Mouse (Mus musculus): Measurements from ENCODE around the gene Ankrd35. TPM values are rescaled to one million over a fixed set of nuclear protein-coding genes. Genes with fewer than 3 reads are reported as not detected.
A peak's percentile ranks its signal among the peaks of the same experiment; 100 is the strongest.
"Not testable (repeated sequence)": the region's sequence is repeated elsewhere in the genome, so short reads cannot be mapped to it uniquely, and the experiment has no call there.

The Ankrd35 gene
- under 1 TPM; 0.51 to 0.67 TPM for total RNA-seq (2021)
- long read RNA-seq, experiment 1, partial matches to known transcripts, result 0 of 9 reads
- long read RNA-seq, experiment 1, other reads (novel, unspliced or antisense), result 9 of 9 reads
- long read RNA-seq, experiment 2, partial matches to known transcripts, result 2 of 17 reads
- long read RNA-seq, experiment 2, other reads (novel, unspliced or antisense), result 15 of 17 reads

DNA sequence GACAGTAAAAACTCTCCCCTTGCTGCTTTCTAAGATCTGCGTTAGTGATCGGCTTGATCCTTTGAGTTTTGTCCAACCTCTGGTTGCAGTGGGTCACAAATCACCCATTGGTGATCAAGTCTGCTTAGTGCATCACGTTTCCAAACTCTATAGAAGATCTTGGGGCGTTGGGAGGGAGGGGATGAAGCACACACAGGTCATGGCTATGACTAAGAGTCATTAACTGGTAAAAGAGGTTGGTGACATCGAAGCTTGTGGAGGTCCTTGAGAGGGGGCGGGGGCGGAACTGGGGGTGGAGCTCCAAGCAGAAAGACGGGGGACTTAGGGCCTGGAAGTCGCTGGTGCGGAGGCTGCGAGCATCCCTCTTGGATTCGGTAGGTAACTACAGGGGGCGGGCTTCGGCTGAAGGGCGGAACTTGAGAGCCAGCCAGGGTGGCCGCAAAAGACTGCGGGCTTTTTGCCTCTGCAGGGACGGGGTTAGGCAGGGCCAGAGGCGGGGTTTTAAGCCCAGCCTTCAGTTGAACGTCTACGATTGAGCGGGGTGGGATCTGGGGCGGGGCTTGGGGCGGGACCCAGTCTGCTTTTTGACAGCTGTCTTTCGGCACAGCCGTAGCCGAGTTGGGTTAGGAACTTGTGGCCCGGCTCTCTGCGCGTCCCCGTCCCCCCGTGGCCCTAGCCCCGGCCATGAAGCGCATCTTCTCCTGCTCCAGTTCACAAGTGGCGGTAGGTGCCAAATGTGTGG is at the start of gene Ankrd35:
Gene Ankrd35 (plus strand): TSS at position 405 of the 742 bp plus-strand sequence.
- DNase-seq, result peak; percentile 83

DNA sequence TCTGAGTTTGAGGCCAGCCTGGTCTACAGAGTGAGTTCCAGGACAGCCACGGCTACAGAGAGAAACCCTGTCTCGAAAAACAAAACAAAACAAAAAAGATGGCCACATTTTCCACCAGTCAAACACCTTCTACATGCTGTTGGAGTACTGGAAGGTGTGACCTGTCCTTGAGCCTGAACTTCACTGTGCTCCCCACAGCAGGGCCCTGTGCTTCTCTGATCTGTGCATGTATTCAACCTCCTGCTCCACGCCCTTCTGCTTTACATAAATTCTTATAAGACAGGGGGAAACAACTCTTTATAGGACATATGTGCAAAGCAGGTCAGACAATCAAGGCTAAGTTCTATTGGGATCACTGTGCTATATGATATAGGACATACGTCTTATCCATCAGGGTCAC is 46.7 kb upstream of the Ankrd35 start:
- no peak for DNase-seq

DNA sequence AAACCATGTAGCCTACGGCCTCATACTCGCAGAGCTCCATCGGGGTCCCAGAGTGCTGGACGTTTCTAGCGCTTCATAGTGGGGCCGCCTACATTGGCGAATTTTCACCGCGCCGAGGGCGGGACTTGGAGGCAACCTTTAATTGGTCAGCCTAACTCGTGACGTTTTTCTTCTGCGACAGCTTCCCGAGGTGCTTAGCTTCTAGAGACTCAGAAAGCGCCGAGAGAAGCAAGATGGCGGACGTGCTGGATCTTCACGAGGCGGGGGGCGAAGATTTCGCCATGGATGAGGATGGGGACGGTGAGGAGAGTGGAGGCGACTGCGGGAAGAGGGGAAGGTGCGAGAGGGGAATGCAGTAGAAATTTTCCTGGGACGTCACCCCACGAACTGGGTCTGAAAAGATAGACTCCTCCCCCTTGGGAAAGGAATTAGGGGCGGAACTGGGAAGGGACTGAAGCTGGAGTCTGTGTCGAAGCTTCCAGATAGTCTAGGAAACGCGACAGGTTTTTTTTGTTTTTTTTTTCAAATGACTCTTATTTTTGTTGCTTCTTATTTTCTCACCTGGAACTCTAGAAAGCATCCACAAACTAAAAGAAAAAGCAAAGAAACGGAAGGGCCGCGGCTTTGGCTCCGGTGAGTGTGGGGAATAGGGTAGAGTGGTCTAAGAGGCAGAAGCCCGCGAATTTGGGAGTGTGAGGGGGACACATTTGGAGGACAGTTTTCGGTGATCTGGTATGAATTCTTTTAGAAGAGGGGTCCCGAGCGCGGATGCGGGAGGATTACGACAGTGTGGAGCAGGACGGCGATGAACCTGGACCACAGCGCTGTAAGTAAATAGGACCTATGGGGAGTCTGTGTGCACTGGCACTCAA is 40.0 kb upstream of the Ankrd35 start, which contains the start of gene Rbm8a:
Gene Rbm8a (plus strand): TSS at position 205 of the 872 bp plus-strand sequence.
- DNase-seq, result peak; percentile 92

DNA sequence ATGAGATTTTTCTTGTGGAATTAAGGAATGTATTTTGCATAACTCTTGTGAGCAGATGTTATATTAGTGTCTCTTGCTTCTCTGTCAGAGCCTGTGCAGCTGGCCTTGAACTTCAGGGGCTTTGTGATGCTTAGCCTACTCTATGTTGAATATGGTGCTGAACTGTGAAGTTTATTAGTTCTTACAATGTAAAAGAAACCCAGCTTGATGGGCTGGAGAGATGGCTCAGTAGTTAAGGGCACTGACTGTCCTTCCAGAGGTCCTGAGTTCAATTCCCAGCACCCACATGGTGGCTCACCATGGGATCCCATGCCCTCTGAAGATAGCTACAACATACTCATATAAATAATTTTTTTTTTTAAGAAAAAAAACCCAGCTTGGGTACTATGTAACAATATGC is 37.9 kb upstream of the Ankrd35 start:
- no peak for DNase-seq

DNA sequence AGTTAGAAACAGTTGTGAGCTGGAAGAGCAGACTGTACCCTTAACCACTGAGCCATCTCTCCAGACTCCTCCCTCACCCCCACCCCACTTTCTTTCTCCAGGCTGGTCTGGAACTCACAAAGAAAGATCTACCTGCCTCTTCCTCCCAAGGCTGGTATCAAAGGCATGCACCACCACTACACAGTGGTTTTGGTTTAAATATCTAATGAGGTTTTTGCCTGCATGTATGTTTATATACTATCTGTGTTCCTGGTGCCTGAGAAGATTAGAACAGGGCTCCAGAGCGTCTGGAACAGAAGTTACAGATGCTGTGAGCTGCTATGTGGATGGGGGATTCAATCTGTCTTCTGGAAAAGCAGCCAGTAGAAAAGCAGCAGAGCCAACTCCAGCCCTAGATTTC is 35.9 kb upstream of the Ankrd35 start:
- DNase-seq, result no peak

DNA sequence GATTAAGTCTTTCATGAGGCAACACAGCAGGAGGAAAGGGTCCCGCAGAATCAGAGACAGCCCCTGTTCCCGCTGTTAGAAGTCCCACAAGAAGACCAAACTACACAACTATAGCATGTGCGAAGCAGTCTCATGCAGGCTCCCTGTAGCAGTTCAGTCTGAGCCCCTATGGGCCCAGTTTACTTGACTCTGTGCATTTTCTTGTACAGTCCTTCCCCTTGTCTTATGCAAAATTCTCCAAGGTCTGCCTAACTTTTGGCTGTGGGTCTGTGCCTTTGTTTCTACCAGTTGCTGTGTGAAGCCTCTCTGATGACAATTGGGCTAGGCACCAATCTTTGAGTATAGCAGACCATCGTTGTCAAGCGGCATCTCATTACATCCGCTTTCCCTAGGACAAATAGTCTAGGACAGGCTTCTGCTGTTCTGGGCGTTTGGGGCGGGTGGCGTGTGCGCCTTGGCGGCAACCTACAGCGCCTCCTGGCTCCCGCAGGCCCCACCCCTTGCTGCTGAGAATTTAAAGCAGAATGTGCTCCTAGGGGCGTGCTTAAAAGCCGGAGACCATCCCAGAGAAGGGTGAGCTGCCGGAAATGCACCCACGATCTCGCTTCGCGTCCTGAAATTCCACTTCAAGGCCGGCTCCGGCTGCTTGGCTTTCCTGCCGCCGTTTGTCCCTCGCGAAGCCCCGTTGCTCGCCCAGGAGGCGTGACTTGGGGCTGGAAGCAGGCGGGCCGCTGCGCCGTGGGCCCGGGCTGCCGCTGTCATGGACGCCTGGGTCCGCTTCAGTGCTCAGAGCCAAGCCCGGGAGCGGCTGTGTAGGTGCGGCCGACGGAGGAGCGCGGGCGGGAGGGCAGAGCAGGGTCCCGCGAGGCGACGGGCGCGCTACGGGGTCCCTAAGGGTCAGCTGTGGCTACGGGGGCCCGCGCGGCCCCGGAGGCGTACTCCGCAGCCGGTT is 34.7 kb upstream of the Ankrd35 start, which contains the start of the genes Pex11b and Gm42957:
Gene Pex11b (plus strand): TSS at position 449 of the 952 bp plus-strand sequence.
Gene Gm42957 (plus strand): TSS at position 547 of the 952 bp plus-strand sequence.
- DNase-seq, result peak; percentile 89

DNA sequence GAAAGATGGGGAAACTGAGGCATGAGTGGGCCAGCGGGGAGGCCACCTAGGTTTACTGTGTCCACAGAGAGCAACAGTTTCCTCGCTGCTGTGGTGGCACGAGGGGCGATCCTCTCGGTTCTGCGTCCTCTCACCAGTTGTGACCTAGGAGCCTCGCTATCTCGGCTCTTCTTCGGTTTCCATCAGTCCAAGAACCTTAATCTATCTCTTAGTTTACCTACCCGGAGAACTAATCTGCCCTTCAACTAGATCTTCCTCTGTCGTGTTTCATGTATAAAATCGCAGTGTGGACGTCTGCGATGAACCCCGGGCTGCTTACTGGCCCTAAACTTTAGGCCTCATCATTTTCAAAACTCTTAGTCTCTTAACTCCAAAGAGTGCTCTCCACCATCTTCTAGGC is 34.0 kb upstream of the Ankrd35 start:
- no peak for DNase-seq

DNA sequence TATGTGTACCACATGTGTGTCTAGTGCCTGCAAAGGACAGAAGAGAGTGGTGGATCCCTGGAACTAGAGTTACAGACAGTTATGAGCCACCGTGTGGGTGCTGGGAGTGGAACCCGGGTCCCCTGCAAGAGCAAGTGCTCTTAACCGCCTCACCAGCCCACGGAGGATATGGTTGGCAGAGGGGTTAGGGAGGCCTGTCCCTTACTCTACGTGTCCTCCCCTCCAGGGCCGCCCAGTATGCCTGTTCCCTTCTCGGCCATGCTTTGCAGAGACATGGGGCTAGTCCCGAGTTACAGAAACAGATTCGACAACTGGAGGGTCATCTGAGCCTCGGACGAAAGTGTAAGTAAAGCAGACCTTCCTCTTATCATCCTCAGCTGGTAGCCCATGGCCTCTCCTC is 33.5 kb upstream of the Ankrd35 start:
- no peak for DNase-seq

DNA sequence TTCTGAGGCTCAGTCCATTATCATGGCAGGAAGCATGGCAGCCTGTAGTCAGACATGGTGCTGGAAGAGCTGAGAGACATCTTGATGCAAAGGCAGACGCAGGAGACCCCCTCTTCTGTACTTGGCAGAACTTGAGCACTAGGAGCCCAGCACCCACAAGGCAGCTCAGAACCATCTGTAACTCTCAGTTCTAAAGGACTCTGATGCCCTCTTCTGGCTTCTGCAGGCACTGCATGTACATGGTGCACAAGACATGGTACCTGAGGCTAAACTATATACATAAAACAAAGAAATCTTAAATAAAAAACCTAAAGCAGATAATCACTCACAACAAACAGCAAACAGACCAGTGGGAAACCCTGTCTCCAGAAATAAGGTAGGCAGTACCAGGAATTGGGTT is 30.7 kb upstream of the Ankrd35 start:
- no peak for DNase-seq

DNA sequence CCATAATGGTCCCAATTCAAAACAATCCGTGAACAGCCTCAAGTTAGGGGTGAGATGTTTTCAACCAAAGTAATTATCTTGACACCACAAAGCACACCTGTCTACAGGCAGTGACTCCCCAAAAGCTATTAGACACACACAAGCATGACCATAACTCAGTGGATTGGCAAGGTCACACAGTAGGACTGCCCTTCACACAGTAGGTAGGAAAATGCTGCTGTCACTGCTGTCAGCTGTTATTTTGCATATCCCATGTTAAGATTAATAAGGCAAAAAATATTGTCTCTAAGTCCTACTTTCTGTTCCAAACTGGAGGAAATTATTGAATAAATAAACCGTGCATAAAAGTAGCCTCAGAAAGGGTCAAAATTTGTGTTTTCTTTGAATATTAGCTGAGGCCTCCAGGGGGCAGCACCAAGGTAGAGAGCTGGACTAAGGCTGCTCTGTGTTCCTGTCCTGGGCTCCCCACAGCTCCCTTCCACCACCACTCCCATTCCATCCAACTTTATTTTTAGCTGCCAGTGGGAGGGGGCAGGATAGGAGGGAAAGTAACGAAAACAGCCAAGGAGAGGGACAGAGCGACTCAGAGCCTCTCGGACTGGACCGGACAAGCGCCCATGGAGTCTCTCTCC is 24.8 kb upstream of the Ankrd35 start, which contains the start of gene Itga10:
Gene Itga10 (plus strand): TSS at position 567 of the 632 bp plus-strand sequence.
- peak; percentile 40 for DNase-seq

DNA sequence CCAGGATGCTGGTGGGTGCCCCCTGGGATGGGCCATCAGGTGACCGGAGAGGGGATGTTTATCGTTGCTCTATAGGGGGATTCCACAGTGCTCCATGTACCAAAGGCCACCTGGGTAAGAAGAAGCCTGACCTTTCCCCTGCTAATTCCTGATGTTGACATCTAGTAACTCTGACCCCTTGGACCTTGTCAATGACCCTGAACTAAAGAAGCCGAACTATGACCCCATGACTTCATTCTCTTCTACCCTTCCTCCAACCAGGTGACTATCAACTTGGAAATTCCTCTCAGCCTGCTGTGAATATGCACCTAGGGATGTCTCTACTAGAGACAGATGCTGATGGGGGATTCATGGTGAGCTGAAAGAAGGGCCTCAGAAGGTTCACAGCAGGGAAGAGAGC is 22.6 kb upstream of the Ankrd35 start:
- DNase-seq, result no peak

DNA sequence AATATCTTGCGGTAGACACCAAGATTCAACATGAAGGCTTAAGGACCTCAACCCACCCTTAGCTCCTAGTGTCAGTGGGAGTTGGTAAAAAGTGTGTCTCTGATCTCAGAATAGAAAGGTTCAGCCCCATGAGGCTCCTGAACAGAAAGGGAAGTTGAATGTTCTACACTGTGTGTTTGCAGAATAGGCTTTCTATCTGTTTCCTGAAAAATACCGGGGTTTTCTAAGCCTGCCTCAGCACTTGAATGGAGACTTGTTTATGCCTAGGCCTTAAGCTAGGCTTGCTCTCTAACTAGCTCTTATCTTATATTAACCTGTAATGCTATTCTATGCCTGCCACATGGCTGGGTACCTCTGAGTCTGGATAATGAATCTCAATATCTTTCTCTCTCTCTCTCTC is 9.0 kb upstream of the Ankrd35 start:
- no peak for DNase-seq

DNA sequence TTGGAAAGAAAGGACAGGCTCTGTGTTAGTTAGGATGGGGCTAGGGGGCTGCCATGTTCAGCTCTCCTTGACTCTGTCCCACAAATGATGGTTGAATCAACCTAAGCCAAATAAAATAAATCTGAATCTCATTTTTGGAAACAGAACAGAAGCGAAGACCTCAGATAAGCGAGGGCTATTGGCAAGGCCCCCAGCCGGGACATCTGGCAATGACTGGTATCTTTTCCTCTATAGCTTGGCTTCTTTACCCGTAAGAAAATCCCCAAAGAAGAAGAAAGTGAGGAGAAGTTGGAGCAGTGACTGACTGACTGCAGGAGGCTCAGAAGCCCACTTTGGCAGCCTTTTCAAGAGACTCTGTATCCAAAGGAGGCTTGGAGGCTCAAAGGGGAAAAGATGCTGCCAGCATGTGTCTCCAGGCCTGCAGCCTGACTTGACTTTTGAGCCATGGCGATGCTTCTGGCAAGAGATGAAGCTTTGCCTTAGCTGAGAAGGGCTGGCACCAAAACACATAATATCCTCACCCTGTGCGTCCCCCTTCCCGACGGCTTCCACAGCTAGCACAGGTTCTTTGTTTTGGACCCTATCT is 7.1 kb upstream of the Ankrd35 start:
- DNase-seq, result no peak

DNA sequence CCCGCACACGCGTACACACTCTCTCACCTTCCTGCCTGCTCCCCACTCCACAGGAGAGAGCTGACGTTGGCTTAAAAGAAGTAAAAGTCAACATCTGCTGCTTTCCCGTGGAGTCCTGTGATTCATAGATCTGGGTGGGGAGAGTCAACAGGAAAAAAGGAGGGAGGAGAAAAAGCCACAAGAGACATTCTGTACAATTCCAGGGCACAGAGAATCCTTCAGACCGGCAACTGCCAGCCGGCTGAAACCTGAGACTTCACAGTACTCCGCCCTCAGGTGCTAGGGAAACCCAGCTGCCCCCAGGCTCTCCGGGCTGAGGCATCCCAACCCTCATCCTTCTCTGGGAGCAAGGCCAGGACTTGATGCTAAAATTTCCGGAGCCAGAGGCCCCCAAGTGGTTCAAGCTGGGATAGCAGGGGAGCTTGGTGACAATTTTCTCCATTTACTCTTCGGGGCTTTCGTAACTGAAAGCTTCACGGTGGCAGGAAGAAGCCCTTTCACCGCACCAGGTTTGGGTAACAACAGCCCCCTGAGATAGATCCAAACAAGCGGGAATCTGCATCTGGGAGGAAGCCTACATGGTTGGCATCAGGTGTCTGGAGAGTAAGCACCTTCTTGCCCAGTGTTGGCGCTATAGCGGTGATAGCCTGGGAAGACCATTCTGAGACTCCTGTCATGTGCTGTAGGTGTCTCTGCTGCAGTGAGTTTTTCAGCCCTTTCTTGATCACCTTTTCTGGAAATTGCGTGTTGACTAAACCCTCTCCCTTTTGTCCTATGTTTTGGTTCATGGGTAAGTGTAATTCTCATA is 6.3 kb upstream of the Ankrd35 start:
- peak; percentile 75 for DNase-seq

DNA sequence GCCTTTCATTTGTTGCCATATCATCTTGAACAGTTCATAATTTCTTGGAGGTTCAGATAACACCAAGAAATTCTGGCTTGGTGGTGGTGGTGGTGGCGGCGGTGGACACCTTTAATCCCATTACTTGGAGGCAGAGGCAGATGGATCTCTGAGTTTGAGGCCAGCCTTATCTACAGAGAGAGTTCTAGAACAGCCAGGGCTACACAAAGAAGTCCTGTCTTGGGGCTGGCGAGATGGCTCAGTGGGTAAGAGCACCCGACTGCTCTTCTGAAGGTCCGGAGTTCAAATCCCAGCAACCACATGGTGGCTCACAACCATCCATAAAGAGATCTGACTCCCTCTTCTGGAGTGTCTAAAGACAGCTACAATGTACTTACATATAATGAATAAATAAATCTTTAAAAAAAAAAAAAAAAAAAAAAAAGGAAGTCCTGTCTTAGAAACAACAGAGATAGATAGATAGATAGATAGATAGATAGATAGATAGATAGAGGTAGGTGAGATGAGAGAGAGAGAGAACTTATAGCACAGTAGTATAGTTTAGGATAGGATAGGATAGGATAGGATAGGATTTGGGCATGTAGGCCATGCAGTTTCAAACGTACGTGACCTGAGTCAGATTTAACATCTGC is 4.1 kb upstream of the Ankrd35 start:
- not testable (repeated sequence) for DNase-seq

DNA sequence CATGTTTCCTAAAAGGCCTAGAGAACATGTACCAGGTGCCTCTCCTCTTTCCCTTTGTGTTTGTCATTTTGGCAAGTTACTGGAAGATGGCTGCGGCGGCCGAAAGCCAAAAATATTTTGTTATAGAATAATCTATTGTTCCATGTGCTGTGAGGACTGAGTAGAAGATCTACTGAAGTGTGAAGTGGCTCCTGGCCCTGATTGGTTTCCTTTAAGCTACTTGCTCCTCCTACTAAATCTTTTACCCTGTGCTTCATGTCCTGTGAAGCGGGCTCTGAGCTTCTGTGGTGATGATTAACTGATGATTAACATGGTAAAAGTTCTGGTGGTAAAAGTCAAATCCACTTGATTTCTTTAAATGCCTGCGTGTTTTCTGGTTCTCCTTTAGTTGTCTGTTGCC is 3.0 kb upstream of the Ankrd35 start:
- no peak for DNase-seq

DNA sequence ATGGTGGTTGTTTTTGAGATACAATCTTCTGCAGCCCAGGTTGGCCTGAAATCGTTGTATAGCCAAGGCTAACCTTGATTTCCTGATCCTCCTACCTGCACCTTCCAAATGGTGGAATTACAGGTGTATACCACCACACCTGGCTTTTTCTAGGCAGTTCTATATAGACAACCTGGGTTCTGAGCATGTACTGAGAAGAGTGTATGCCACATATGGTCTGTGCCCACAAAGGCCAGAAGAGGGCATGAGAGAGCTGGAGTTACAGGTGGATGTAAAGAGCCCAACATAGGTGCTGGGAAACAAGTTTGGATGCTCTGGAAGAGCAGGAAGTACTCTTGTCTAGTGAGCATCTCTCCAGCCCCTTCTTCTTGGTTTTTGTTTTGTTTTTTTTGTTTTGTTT is 2.6 kb upstream of the Ankrd35 start:
- no peak for DNase-seq

DNA sequence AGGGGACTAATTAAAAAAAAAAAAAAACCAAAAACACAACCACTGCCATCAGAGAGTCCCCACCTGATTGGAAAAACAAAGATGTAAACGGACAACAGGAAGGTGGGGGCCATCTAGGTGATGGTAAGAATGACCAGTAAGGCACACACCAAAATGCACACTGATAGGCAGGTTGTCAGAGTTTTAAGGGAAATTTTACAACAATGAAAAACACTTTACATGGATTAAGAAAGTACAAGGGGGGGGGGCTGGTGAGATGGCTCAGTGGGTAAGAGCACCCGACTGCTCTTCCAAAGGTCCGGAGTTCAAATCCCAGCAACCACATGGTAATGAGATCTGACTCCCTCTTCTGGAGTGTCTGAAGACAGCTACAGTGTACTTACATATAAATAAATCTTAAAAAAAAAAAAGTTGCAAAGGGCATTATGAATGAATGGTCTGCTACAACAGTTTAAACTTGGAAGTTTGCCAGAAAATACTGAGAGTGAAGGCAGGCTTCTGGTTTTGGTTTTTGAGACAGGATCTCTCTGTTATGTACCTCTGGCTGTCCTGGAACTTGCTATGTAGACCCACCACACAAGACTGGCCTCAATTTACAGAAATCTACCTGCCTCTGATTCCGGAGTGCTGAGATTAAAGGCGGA is 1.4 kb upstream of the Ankrd35 start:
- no peak for DNase-seq

DNA sequence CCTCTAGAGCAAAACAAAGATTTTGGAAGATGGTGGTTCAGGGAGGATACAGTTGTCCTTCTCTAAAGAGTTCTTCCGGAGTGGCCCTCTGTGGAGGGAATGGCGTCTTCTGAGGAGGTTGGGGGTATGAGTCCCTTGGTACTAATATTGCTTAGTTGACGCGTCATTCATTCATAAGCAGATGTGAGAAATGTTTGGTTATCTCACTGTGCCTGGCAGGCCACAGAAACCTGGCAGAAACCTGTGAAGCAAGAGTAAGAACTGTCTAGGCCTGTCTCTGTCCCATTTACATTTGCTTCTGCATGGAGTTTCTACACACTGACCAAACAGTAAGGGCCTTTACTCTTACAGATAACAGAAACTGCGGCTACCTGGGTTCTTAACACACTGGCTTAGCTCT is 1.6 kb downstream of the Ankrd35 start:
- DNase-seq, result no peak

Data from gastrocnemius, postnatal 25 days (tissue).